Mouse (Mus musculus) neural tube, embryonic 13.5 days (tissue): ENCODE results near the gene Abl2. TPM values are rescaled to one million over a fixed set of nuclear protein-coding genes. Genes with fewer than 3 reads are reported as not detected.

Experiments
- ATAC-seq: fragments of 200-750 bp; cut with Nextera tagmentation; 2 replicates; pipeline ENCODE4 v1.8.0; 2017; ENCODE audit warnings: low read depth, mild to moderate bottlenecking, moderate TSS enrichment, moderate library complexity
- H3K27ac ChIP-seq: fragments of 300-500 bp; sonication (generic); replicated peaks from 2 replicates; pipeline ENCODE4 v1.5.1; 2015; ENCODE audit warnings: moderate library complexity, mild to moderate bottlenecking, inconsistent platforms
- H3K27me3 ChIP-seq: fragments of 300-500 bp; sonication (generic); 2 replicates; pipeline ENCODE4 v1.6.1; 2015; ENCODE audit warnings: mild to moderate bottlenecking, inconsistent platforms
- H3K36me3 ChIP-seq: fragments of 300-500 bp; sonication (generic); 2 replicates; pipeline ENCODE4 v1.6.1; 2015; ENCODE audit warnings: mild to moderate bottlenecking, inconsistent platforms
- H3K4me1 ChIP-seq: fragments of 300-500 bp; sonication (generic); replicated peaks from 2 replicates; pipeline ENCODE4 v1.6.1; 2015; ENCODE audit warnings: inconsistent platforms
- H3K4me2 ChIP-seq: fragments of 300-500 bp; sonication (generic); 2 replicates; pipeline ENCODE4 v1.6.1; 2015; ENCODE audit warnings: inconsistent platforms, mild to moderate bottlenecking, moderate library complexity
- H3K4me3 ChIP-seq: fragments of 300-500 bp; sonication (generic); 2 replicates; pipeline ENCODE4 v1.5.1; 2015; ENCODE audit warnings: mild to moderate bottlenecking, inconsistent platforms
- H3K9ac ChIP-seq: fragments of 300-500 bp; sonication (generic); 2 replicates; pipeline ENCODE4 v1.6.1; 2015; ENCODE audit warnings: moderate library complexity, mild to moderate bottlenecking, inconsistent platforms
- H3K9me3 ChIP-seq: fragments of 300-500 bp; sonication (generic); 2 replicates; pipeline ENCODE4 v1.6.1; 2016; ENCODE audit warnings: inconsistent platforms
- WGBS: fragments of 180-500 bp; shearing (Covaris S2); methylation state at CpG from one replicate; pipeline ENCODE4 v1.1.7; 2015; 5-methylcytosine and 5-hydroxymethylcytosine counted together
- polyA plus RNA-seq: library from polyadenylated mRNA; unstranded; fragments of >200 nt; fragmentation: Nextera tagmentation; extraction: Ambion mirVana; gene quantifications from 2 replicates; pipeline ENCODE4 v1.2.1, GENCODE M21; 2015

Gene Abl2
- polyA plus RNA-seq, 1 experiment from 2014 or later = 5.4 TPM

DNA sequence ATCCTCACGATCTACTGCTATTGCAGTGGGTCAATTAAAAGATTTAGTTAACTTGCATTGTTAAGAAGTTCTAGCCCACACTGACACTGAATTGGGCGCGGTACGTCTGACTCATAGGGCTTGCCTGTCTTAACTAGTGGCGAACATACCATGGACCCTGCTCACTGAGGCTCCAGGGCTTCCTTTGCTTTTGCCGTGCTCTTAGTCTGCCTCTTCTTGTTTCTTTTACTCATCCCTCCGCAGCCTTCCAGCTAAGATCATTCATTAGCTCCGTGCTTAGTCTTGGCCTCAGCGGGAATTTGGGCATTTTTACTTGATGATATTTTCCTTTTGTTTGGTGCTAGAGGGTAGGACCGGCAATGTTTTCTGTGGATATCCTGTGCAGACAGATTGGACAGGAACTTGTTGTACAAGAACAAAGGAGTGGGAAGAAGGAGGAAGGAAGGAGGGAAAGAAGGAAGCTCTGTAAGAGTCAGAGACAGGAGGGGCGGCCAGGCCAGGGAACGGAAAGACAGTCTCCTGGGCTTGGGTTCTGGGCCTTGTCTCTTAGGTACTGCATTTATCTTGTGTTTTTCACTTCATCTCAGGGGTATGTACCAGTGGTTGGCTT, 58.5 kb downstream of the Abl2 start:
- no peak for ATAC-seq
- 0 out of 2 replicates have a peak overlapping the region, but pooled peaks have one; percentile 4 for H3K4me3 ChIP-seq
- peaks cover 54% of the 10 kb centered on the region for H3K4me1 ChIP-seq
- H3K4me2 ChIP-seq = peak overlapping the region; percentile 25
- H3K36me3 ChIP-seq = no peaks in the 10 kb centered on the region
- no peaks in the 10 kb centered on the region for H3K9me3 ChIP-seq
- WGBS = 28% methylated on average over 12 of the region's 12 CpGs
- no peaks in the 10 kb centered on the region for H3K27me3 ChIP-seq
- peak overlapping the region; percentile 3; the same call in 1 of the 2 replicates for H3K27ac ChIP-seq
- no peak overlapping the region for H3K9ac ChIP-seq

DNA sequence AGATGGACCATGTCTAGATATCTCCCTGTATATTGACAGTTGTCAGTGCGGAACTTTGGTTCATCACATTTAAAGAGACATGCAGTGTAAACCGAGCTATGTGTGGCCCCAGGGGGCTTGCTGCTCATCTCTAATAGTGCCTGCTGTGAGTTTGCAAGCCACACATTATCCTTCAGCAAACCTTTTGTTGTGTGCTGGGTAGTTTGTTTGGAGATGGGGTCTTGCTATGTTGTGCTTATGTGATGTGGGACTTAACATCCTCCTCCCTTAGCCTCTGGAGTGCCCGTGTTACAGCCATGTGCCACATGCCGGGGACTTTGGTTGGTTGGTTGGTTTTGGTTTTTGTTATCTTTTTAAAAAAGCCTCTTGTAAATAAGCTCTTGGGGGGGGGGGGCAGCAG, 59.2 kb downstream of the Abl2 start:
- no peaks in the 10 kb centered on the region for H3K9me3 ChIP-seq
- peaks cover 5% of the 10 kb centered on the region for H3K36me3 ChIP-seq
- no peak overlapping the region for H3K4me3 ChIP-seq
- WGBS = 52% methylated on average over 4 of the region's 4 CpGs
- H3K4me1 ChIP-seq = peaks cover 54% of the 10 kb centered on the region
- no peaks in the 10 kb centered on the region for H3K27me3 ChIP-seq
- H3K9ac ChIP-seq = no peak overlapping the region
- H3K27ac ChIP-seq = no peak overlapping the region
- no peak for ATAC-seq
- H3K4me2 ChIP-seq = 0 out of 2 replicates have a peak overlapping the region, but pooled peaks have one; percentile 11

DNA sequence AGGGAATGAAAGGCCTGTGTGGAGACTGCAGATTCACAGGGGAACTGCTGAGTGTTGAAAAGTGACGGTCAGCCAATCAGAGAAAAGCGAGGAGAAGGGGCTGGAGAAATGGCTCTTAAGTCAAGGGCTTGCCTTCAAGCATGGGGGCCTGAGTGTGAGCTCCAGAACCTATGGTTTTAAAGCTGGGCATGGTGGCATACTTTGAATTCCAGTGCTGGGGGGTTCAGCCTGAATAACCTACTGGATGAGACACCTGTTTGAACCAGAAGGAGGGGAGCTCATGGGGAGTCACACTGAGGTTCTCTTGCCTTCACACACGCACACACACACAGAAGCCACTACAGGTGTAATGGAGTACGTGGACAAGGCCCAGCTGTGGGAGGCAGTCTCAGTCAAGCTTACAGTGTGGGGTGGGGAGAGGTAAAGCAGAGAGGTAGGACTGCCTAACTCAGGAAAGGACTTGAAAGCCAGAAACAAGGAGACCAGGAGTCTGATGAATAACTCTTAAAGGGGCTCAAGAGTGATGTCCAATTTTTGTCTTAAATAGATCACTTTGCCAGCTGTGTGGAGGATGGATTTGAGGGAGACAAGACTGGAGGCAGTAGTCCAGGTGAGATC, 61.8 kb downstream of the Abl2 start:
- H3K27ac ChIP-seq = no peak overlapping the region
- no peak overlapping the region for H3K4me3 ChIP-seq
- H3K27me3 ChIP-seq = no peaks in the 10 kb centered on the region
- no peak for ATAC-seq
- H3K36me3 ChIP-seq = peaks cover 7% of the 10 kb centered on the region
- H3K9me3 ChIP-seq = no peaks in the 10 kb centered on the region
- H3K4me1 ChIP-seq = peaks cover 37% of the 10 kb centered on the region
- H3K9ac ChIP-seq = no peak overlapping the region
- no peak overlapping the region for H3K4me2 ChIP-seq
- WGBS = 74% methylated on average over 4 of the region's 4 CpGs

DNA sequence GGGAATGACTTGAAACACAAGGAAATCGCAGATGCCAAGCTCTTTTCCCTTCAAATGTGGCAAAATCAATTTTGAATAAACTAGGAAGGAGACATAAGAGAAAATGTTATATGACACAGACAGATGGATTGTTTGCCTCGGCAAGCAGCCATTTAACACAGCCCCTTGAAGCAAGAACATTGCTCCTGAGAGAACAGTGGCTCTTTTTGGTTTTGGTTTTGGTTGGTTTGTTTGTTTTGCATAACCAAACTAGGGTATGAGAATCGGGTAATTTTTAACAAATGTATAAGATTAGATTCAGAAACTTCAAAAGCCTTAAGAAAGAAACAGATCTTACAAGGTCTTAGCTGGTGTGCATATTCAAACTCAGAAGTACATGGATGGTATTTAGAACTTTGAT, 62.4 kb downstream of the Abl2 start:
- H3K4me1 ChIP-seq = peaks cover 32% of the 10 kb centered on the region
- no peak for ATAC-seq
- 85% methylated on average over 3 of the region's 3 CpGs for WGBS

DNA sequence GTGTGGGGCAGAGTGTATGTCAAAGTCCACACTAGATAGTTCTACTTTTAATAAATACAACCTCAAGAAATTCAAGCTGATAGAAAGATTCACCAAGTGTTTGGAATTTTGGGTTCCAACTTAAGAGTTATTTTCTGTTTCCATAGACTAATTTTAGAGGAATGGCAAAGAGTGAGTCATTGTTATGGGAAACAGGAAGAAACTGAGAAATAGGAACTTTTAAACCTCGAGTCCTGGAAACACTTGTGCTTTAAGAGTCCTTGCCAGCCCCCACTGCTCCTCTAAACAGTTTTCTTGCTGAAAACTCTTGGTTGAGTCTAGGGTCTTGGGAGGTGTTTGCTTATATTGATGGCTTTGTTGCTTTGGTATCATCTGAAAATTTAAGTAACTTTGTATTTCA, 65.6 kb downstream of the Abl2 start:
- peaks cover 10% of the 10 kb centered on the region; the same call in 1 of the 2 replicates for H3K4me1 ChIP-seq
- no peaks in the 10 kb centered on the region for H3K27me3 ChIP-seq
- WGBS = 89% methylated on average over 1 of the region's 1 CpGs
- ATAC-seq = no peak
- H3K9me3 ChIP-seq = no peaks in the 10 kb centered on the region
- H3K9ac ChIP-seq = no peak overlapping the region
- peaks cover 15% of the 10 kb centered on the region for H3K36me3 ChIP-seq
- H3K27ac ChIP-seq = no peak overlapping the region
- H3K4me2 ChIP-seq = no peak overlapping the region
- H3K4me3 ChIP-seq = no peak overlapping the region

More for the DNA sequence above, 62.4 kb downstream of the Abl2 start:
- Histone ChIP-seq H3K4me2 (no peak overlapping the region), H3K27ac (no peak overlapping the region), H3K9ac (no peak overlapping the region), H3K27me3 (no peaks in the 10 kb centered on the region), H3K9me3 (no peaks in the 10 kb centered on the region), H3K4me3 (no peak overlapping the region), H3K36me3 (peaks cover 12% of the 10 kb centered on the region)

DNA sequence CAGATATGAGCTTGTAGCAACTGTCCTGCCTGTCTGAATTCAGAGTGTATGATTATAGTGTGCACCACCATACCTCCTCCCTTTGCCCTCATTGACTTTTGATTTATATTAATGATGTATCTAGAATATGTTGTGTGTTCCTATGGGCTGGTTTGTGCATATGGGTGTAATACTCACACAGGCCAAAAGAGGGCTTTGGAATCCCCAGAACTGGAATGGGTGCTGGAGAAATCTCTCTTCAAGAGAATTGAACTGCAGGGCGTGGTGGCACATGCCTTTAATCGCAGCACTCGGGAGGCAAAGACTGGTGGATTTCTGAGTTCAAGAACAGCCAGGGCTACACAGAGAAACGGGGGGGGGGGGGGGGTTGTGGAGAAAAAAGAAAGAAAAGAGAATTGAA, 68.1 kb downstream of the Abl2 start:
- no peak overlapping the region for H3K4me3 ChIP-seq
- no peak overlapping the region for H3K27ac ChIP-seq
- no peaks in the 10 kb centered on the region for H3K9me3 ChIP-seq
- peaks cover 38% of the 10 kb centered on the region for H3K36me3 ChIP-seq
- H3K9ac ChIP-seq = no peak overlapping the region
- no peaks in the 10 kb centered on the region; the same call in 1 of the 2 replicates for H3K4me1 ChIP-seq
- 0 out of 2 replicates have a peak, but pooled peaks have one; percentile 27 for ATAC-seq
- 85% methylated on average over 4 of the region's 4 CpGs for WGBS
- H3K4me2 ChIP-seq = no peak overlapping the region
- H3K27me3 ChIP-seq = no peaks in the 10 kb centered on the region

DNA sequence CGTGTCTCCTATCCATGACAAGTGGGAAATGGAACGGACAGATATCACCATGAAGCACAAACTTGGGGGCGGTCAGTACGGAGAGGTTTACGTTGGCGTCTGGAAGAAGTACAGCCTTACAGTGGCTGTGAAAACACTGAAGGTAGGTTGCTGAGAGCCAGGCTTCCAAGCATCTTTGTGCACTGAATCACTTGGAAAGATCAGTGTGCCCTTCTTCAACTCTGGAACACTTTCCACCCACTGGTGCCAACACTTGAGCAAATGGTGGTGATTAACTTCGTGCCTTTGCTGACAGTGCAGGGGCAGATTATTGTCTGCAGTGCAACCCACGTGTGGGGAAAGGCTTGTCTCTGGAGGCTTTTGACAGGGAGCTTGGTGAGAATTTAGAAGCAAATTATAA, 71.4 kb downstream of the Abl2 start:
- H3K4me2 ChIP-seq = no peak overlapping the region

DNA sequence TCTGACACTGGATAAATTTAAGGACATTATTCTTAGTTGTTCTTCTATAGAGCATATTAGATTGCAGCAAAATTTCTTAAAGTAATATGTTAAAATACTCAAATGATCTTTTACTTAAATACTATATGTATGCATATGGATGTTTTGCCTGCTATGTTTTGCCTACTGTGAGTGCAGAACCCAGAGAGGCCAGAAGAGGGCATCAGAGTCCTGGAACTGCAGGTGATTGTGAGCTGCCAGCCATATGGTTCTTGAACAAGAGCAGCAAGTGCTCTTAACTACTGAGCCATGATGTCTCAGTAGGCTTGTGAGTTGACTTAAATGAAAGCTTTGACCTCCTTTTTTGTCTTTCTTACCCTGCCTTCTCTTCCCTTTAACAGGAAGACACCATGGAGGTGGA, 72.4 kb downstream of the Abl2 start:
- Histone ChIP-seq H3K4me3 (no peak overlapping the region), H3K27ac (no peak overlapping the region), H3K36me3 (peaks cover 61% of the 10 kb centered on the region), H3K27me3 (no peaks in the 10 kb centered on the region), H3K9ac (no peak overlapping the region), H3K9me3 (no peaks in the 10 kb centered on the region), H3K4me1 (no peaks in the 10 kb centered on the region; the same call in 1 of the 2 replicates), H3K4me2 (no peak overlapping the region)
- no peak for ATAC-seq

More for the DNA sequence above, 71.4 kb downstream of the Abl2 start:
- H3K36me3 ChIP-seq = peaks cover 61% of the 10 kb centered on the region
- no peak for ATAC-seq
- no peaks in the 10 kb centered on the region for H3K9me3 ChIP-seq
- no peaks in the 10 kb centered on the region for H3K27me3 ChIP-seq
- no peaks in the 10 kb centered on the region; the same call in 1 of the 2 replicates for H3K4me1 ChIP-seq
- no peak overlapping the region for H3K9ac ChIP-seq
- no peak overlapping the region for H3K27ac ChIP-seq
- no peak overlapping the region for H3K4me3 ChIP-seq
- 94% methylated on average over 8 of the region's 8 CpGs for WGBS

DNA sequence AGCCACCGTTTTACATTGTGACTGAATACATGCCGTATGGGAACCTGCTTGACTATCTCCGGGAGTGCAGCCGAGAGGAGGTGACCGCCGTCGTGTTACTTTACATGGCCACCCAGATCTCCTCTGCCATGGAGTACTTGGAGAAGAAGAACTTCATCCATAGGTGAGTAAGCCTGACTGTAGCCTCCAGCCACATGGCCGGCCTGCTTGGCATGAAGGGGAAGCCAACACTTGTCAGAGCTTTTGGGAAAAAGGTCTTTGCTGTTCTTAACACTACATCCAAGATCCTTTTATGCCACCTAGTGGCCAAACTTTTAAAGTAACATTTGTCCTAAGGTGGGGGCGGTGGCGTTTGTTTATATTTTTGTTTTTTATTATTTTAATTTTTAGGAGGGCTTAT, 74.5 kb downstream of the Abl2 start:
- ATAC-seq = 0 out of 2 replicates have a peak, but pooled peaks have one; percentile 25
- Histone ChIP-seq H3K9me3 (no peaks in the 10 kb centered on the region), H3K36me3 (peaks cover 74% of the 10 kb centered on the region), H3K4me1 (no peaks in the 10 kb centered on the region), H3K4me3 (no peak overlapping the region), H3K27me3 (no peaks in the 10 kb centered on the region), H3K4me2 (no peak overlapping the region), H3K27ac (no peak overlapping the region), H3K9ac (no peak overlapping the region)
- WGBS = 79% methylated on average over 10 of the region's 10 CpGs

DNA sequence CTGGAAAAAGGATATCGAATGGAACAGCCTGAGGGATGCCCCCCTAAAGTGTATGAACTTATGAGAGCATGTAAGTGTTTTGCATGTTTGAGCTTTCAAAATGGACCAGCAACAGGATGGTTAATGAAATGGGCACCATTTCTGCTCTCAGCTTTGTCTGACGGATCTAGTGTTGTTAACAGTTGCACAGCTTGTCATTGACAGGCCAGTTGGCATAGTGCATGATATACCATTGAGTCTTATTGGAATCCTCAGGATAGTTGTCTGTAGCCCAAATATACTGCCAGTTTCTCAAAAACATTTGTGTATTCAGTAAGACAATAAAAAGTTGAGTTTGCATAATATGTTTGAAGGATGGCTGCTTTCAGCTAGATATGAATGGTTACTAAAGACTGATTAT, 76.6 kb downstream of the Abl2 start:
- no peaks in the 10 kb centered on the region for H3K4me1 ChIP-seq
- H3K9me3 ChIP-seq = no peaks in the 10 kb centered on the region
- H3K27me3 ChIP-seq = no peaks in the 10 kb centered on the region
- ATAC-seq = no peak
- no peak overlapping the region for H3K9ac ChIP-seq
- 77% methylated on average over 2 of the region's 2 CpGs for WGBS
- H3K36me3 ChIP-seq = peaks cover 72% of the 10 kb centered on the region
- no peak overlapping the region for H3K27ac ChIP-seq
- no peak overlapping the region for H3K4me3 ChIP-seq
- H3K4me2 ChIP-seq = no peak overlapping the region

DNA sequence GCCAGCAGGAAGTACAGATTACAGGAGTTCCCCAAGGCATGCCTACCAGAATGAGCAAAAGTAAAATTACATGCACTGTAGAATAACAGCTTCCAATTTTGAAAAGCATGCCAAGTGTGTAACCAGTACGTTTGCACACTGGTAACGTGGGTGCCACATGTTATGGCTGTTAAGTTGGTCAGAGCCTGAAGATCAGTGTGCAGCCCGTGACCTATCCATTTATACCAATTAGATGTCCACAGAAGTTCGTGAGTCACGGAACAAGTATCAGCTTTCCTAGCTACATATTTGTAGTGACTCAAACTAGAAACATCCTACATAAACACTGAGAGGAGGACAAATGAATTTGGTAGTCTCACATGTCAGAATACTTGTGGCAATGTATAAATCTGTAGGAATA, 80.9 kb downstream of the Abl2 start:
- Histone ChIP-seq H3K36me3 (peaks cover 60% of the 10 kb centered on the region), H3K9ac (no peak overlapping the region), H3K27ac (no peak overlapping the region), H3K4me3 (no peak overlapping the region), H3K4me1 (peaks cover 5% of the 10 kb centered on the region), H3K4me2 (no peak overlapping the region), H3K27me3 (no peaks in the 10 kb centered on the region), H3K9me3 (no peaks in the 10 kb centered on the region)
- ATAC-seq = no peak
- 90% methylated on average over 5 of the region's 5 CpGs for WGBS

DNA sequence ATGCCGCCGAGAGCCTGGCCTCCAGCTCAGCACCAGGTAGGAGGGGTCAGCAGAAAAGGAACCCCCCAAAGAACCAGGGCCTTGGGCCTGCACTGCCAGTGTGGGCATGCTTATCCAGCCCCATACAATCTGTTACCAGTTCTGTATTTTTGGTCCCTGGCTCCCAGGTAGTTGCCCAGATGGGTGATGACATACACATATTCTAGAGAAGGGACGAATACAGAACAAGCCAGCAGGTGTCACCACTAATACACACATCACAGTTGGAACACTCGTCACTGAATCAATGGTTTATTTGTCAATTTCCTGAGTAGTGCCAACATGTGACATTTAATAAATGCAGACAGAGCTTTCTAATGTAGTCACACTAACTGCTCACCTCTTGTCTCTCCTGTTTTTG, 82.0 kb downstream of the Abl2 start:
- ATAC-seq = no peak
- 76% methylated on average over 4 of the region's 4 CpGs for WGBS
- peaks cover 52% of the 10 kb centered on the region for H3K36me3 ChIP-seq

DNA sequence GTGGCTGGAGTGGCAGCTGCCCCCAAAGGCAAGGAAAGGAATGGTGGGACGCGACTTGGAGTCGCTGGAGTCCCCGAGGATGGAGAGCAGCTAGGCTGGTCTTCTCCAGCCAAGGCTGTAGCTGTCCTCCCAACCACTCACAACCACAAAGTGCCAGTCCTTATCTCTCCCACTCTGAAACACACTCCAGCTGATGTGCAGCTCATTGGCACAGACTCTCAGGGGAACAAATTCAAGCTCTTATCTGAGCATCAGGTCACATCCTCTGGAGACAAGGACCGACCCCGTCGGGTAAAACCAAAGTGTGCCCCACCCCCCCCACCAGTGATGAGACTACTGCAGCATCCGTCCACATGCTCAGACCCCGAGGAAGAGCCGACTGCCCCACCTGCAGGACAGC, 83.2 kb downstream of the Abl2 start:
- 86% methylated on average over 10 of the region's 10 CpGs for WGBS
- no peak overlapping the region for H3K4me2 ChIP-seq
- H3K9me3 ChIP-seq = no peaks in the 10 kb centered on the region
- no peak overlapping the region for H3K9ac ChIP-seq
- peaks cover 42% of the 10 kb centered on the region for H3K36me3 ChIP-seq
- no peak for ATAC-seq
- H3K4me1 ChIP-seq = peaks cover 20% of the 10 kb centered on the region
- H3K27me3 ChIP-seq = no peaks in the 10 kb centered on the region
- no peak overlapping the region for H3K4me3 ChIP-seq
- no peak overlapping the region for H3K27ac ChIP-seq

More for the DNA sequence above, 82.0 kb downstream of the Abl2 start:
- Histone ChIP-seq H3K9me3 (no peaks in the 10 kb centered on the region), H3K27ac (no peak overlapping the region), H3K4me2 (no peak overlapping the region), H3K27me3 (no peaks in the 10 kb centered on the region), H3K4me3 (no peak overlapping the region), H3K9ac (no peak overlapping the region), H3K4me1 (peaks cover 15% of the 10 kb centered on the region)
